Mouse (Mus musculus): ENCODE measurements around the gene Susd1.

The Susd1 gene

DNA sequence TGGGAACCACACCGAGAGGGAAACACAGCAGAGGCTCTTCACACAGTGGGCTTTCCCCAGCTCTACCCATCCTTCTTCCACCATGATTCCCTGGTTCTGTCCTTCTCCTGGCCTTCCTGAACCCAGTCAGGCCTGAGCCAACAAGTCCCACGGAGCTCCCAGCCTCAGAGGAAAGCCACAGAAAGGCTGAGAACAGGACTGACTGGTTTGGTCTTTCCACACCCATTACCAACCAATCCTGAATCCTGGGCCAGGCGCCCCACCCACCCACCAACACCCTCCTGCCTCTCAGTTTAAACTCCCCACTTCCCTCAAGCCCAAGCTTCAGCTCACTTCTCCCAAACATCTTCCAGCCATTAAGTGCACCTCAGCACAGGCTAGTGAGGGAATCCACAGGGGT is 4.4 kb downstream of the Susd1 start:
- DNase-seq (ENCODE audit: low spot score in 2 of 2), result no peak

DNA sequence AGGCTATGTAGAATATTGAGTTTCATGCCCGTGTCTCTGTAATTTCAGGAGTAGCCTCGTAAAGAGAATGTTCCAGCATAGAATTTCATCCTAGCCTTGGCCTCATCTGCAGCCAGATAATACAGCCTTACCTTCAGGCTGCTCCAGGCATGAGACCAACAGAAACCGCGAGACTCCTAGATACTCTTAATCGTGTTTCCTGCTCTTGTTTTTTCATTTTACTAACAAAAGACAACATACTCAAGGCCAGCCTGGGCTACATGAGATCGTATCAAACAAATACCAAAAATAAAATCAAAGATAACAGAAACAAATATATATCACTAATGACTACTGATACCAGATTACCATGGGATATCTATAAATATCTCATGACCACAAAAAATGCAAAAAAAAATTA is 9.3 kb downstream of the Susd1 start:
- DNase-seq (ENCODE audit: low spot score in 2 of 2), result no peak

DNA sequence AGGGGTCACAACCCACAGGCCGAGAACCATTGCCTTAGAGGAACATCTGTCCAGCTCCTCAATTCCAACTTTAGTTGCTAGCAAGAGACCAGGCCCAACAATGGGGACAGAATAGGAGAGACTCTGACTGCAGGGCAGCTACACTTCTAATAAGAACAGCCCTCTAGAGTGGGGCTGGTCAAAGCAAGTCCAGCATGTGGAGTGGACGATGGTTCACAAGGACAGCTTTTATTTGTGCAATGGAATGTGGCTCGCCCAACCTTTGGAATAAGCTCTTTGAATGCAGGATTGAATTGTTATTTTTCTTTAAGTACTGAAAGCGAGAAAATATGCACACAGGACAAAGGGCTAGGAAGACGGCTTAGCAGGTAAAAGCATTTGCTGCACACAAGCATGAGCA is 12.0 kb downstream of the Susd1 start:
- DNase-seq (ENCODE audit: low spot score in 2 of 2), result no peak

- no peak for DNase-seq (ENCODE audit: low spot score in 2 of 2)
These were observed 15.6 kb downstream of the Susd1 start for GRCm38 (mm10) chr4:59422808-59423207.

DNA sequence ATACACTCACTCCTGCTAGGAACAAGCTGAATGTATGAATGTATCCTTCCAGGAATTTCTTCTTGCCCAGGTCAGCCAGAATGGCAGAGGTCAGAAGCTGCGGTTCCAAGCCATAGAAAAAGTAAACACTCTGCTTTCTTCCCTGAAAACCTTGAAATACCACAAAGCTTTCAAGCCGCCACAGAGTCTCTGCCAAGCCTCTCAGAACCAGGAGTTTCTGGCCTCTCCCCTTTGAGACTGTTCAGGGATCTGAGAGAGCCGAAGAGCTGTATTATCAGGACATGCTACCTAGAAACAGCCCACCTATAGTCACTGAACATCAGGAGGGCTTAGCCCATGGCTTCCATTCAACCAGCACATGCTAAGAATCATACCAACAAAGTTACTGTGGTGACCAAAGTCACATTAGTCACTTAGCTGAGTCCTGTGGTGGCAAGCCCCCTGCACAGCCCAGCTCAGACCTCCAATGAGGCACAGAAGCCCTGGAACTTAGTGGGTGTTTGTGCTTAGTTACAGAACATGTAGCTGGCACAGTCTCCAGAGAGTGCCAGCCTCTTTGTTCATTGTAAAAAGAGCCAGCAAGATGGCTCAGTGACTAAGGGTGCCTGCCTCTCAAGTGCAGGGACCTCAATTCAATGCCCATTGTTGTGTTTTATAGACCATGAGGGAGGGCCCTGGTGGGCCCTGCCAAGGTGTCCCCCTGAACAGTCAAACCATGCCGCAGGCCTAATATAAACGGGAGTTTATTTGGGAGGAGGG is 16.2 kb downstream of the Susd1 start:
- DNase-seq (ENCODE audit: low spot score in 2 of 2), result no peak

DNA sequence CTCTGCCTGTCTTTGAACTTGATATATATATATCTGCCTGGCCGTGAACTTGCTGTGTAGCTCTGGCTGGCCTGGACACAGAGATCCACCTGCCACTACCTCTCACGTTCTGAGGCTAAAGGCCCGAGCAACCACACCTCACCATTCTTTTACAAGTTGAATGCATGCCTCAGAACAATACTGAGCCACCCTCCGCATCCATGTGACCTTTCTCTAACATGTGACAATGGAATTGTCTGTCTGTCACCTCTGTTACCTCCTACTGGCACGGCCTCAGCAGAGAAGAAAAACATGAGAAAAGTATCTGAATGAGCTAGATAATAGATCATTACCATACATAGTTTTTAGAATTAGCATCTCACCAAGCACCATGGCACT is 17.1 kb downstream of the Susd1 start:
- DNase-seq (ENCODE audit: low spot score in 2 of 2), result no peak

- DNase-seq (ENCODE audit: low spot score in 2 of 2), result no peak
These were observed 17.6 kb downstream of the Susd1 start for GRCm38 (mm10) chr4:59420695-59421368.

- no peak for DNase-seq (ENCODE audit: low spot score in 2 of 2)
These were observed 19.2 kb downstream of the Susd1 start for GRCm38 (mm10) chr4:59419211-59419610.

DNA sequence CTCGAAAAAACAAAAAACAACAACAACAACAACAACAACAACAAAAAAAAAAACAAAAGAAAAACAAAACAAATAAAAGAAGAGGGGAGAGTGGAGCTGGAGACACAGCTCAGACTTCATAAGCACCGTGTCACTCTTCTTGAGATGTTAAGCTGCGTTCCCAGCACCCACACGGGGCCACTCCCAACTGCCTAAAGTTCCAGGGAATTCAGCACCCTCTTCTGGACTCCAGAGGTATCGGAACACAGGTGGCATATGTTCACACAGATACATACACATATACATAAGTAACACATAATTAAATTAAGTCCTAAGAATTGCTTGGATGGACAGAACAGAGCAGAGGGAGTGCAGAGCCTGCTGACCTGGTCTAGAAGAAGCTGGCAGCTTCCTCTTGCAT is 25.0 kb downstream of the Susd1 start:
- no peak for DNase-seq (ENCODE audit: low spot score in 2 of 2)

- no peak for DNase-seq (ENCODE audit: low spot score in 2 of 2)
These were observed 27.3 kb downstream of the Susd1 start for GRCm38 (mm10) chr4:59411153-59411552.

DNA sequence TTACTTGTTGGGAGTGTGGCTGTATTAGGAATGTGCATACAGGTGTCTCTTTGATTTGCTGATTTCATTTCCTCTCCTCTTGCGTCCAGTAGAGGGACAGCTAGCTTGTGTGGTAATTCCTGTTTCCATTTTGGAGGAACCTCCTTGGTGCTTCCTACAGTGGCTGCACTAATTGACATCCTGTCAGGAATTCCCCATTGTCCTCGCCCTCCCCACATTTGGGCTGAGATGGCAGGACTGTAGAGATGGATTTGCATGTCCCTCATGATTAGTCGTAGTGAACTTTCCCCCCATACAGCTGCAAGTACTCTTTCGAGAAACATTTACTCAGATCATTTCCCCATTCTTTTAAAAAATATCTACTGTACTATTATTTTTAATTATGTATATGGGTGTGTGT is 30.7 kb downstream of the Susd1 start:
- DNase-seq (ENCODE audit: low spot score in 2 of 2), result no peak

- peak; percentile 70 to 71 for DNase-seq (ENCODE audit: low spot score in 2 of 2)
These were observed 34.1 kb downstream of the Susd1 start for GRCm38 (mm10) chr4:59404375-59404774.

- DNase-seq (ENCODE audit: low spot score in 2 of 2), result no peak
These were observed 37.5 kb downstream of the Susd1 start for GRCm38 (mm10) chr4:59400931-59401330.

- DNase-seq (ENCODE audit: low spot score in 2 of 2), result no peak
These were observed 39.1 kb downstream of the Susd1 start for GRCm38 (mm10) chr4:59399343-59399742.

- no peak for DNase-seq (ENCODE audit: low spot score in 2 of 2)
These were observed 42.9 kb downstream of the Susd1 start for GRCm38 (mm10) chr4:59395528-59395927.

GRCm38 (mm10) chr4:59394155-59394554 is 44.3 kb downstream of the Susd1 start:
- no peak for DNase-seq (ENCODE audit: low spot score in 2 of 2)

DNA sequence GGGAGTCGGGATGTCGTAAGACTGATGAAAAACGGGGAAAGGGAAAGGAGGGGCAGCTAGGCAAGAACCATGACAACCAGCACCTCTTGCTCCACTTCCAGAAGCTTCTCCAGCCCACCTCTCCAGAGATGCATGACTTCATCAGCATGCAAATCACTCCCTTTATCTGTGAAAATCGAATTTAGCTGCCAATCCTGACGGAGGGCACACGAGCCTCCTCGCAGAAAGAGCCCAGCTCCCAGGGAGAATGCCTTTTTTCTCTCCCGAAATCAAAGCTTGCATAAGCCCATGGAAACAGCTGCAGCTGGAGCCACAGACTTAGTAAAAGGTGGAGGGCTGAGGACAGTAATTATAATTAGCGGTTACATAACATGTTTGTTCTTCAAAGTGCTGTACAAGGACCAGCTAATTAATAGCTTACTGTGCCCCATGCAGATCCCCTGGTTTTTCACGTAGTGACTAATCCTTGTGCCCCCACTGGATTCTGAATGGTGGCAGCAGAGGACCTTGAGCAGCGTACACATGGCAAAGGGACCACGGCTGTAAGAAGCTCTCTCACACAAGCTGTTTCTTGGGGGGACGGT is 49.9 kb downstream of the Susd1 start:
- DNase-seq (ENCODE audit: low spot score in 2 of 2), result peak in 1 of 2 experiments; percentile 60

GRCm38 (mm10) chr4:59387387-59388210 is 50.8 kb downstream of the Susd1 start:
- DNase-seq (ENCODE audit: low spot score in 2 of 2), result no peak

DNA sequence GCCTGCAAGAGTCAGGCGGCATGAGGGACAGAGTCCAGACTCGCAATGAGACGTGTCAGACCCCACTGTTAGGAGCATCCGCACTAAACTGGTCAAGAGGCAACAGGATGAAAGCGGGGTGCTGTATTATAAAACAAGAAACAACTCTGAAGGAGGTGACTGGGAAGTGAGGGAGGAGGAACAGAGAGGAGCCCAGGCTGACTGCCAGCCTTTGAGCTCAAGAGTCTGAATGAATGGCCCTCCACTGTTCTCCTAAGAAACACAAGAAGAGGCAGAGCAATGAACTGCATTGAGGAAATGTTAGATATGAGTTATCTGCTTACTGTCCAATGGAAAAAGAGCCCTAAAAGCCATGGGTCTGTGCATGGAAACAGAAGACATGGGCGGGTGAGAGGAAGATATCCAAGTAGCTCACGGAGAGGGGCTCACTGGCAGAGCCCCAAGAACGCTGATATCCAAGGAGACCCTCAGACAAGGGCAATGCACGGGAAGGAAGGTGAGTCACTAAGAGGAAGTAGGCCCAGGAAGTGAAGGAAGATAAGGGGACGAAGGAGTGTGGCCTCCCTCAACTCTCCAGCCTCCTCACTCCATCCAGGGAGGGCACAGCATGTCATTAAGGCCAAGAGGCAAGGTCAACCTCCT is 53.1 kb downstream of the Susd1 start:
- DNase-seq (ENCODE audit: low spot score in 2 of 2), result peak in 1 of 2 experiments; percentile 39

GRCm38 (mm10) chr4:59383791-59384190 is 54.6 kb downstream of the Susd1 start:
- DNase-seq (ENCODE audit: low spot score in 2 of 2), result peak; percentile 55 to 84

- DNase-seq (ENCODE audit: low spot score in 2 of 2), result no peak
These were observed 56.3 kb downstream of the Susd1 start for GRCm38 (mm10) chr4:59382131-59382530.
